Mouse (Mus musculus): ENCODE measurements around the gene Shpk.

Gene Shpk

GRCm38 (mm10) chr11:73258664-73259063, 59.4 kb downstream of the Shpk start:
- TF ChIP-seq NANOG (IDR thresholded peaks at IDR 0.05; ENCODE audit: borderline replicate concordance, low read length), result no peak
- TF ChIP-seq CTCF (conservative IDR thresholded peaks at IDR 0.05; ENCODE audit: low read length), result no peak
- TF ChIP-seq POU5F1 (IDR thresholded peaks at IDR 0.05; ENCODE audit: borderline replicate concordance, low read length), result no peak
- Histone ChIP-seq H3K4me3 (replicated peaks; ENCODE audit: low read length) (no peak overlapping the region), H3K9me3 (ENCODE audit: low read length) (peaks cover 11% of the 10 kb centered on the region), H3K36me3 (ENCODE audit: insufficient read depth, low read length) (no peaks in the 10 kb centered on the region), H3K4me1 (replicated peaks; ENCODE audit: low read depth, low read length) (peaks cover 4% of the 10 kb centered on the region; the same call in 1 of the 2 replicates), H3K27me3 (ENCODE audit: insufficient read depth, low read length) (peaks cover 3% of the 10 kb centered on the region; the same call in 1 of the 2 replicates)

GRCm38 (mm10) chr11:73260457-73260856, 61.2 kb downstream of the Shpk start:
- Histone ChIP-seq H3K27me3 (ENCODE audit: insufficient read depth, low read length) (no peaks in the 10 kb centered on the region), H3K36me3 (ENCODE audit: insufficient read depth, low read length) (no peaks in the 10 kb centered on the region), H3K4me1 (replicated peaks; ENCODE audit: low read depth, low read length) (peaks cover 4% of the 10 kb centered on the region; the same call in 1 of the 2 replicates), H3K9me3 (ENCODE audit: low read length) (peaks cover 11% of the 10 kb centered on the region), H3K4me3 (replicated peaks; ENCODE audit: low read length) (no peak overlapping the region)
- TF ChIP-seq POU5F1 (IDR thresholded peaks at IDR 0.05; ENCODE audit: borderline replicate concordance, low read length) (no peak), CTCF (conservative IDR thresholded peaks at IDR 0.05; ENCODE audit: low read length) (no peak), NANOG (IDR thresholded peaks at IDR 0.05; ENCODE audit: borderline replicate concordance, low read length) (no peak)

DNA sequence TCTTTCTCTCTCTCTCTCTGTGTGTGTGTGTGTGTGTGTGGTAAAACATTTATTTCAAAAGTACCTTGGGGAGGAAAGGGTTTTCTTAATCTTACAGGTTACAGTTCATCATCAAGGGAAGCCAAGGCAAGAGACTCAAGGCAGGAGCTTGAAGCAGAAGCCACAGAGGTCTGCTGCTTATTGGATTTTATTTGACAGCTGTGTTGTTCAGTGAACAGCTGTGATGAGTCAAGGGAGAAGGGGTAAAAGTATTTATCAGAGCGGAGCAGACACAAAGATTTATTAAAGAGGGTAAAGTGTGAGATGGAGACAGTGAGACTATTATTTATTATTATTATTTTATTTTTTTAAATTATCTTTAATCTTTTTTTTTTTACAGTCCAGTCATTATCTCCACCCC, 62.1 kb downstream of the Shpk start:
- H3K9me3 ChIP-seq (ENCODE audit: low read length), result peaks cover 11% of the 10 kb centered on the region
- H3K4me1 ChIP-seq (replicated peaks; ENCODE audit: low read depth, low read length), result peaks cover 4% of the 10 kb centered on the region; the same call in 1 of the 2 replicates
- H3K36me3 ChIP-seq (ENCODE audit: insufficient read depth, low read length), result no peaks in the 10 kb centered on the region
- TF ChIP-seq POU5F1 (IDR thresholded peaks at IDR 0.05; ENCODE audit: borderline replicate concordance, low read length) (no peak), NANOG (IDR thresholded peaks at IDR 0.05; ENCODE audit: borderline replicate concordance, low read length) (no peak), CTCF (conservative IDR thresholded peaks at IDR 0.05; ENCODE audit: low read length) (no peak)
- no peaks in the 10 kb centered on the region; the same call in 1 of the 2 replicates for H3K27me3 ChIP-seq (ENCODE audit: insufficient read depth, low read length)
- no peak overlapping the region for H3K4me3 ChIP-seq (replicated peaks; ENCODE audit: low read length)

GRCm38 (mm10) chr11:73267267-73267666, 68.0 kb downstream of the Shpk start, which contains the start of gene Trpv3:
Gene Trpv3 (plus strand): TSS chr11:73267388.
- Histone ChIP-seq H3K36me3 (ENCODE audit: insufficient read depth, low read length) (no peaks in the 10 kb centered on the region), H3K27me3 (ENCODE audit: insufficient read depth, low read length) (peaks cover 13% of the 10 kb centered on the region)
- no peak for TF ChIP-seq POU5F1 (IDR thresholded peaks at IDR 0.05; ENCODE audit: borderline replicate concordance, low read length)
- TF ChIP-seq NANOG (IDR thresholded peaks at IDR 0.05; ENCODE audit: borderline replicate concordance, low read length), result no peak
- TF ChIP-seq CTCF (conservative IDR thresholded peaks at IDR 0.05; ENCODE audit: low read length), result no peak

More at GRCm38 (mm10) chr11:73267267-73267666, 68.0 kb downstream of the Shpk start, which contains the start of gene Trpv3:
- H3K4me3 ChIP-seq (replicated peaks; ENCODE audit: low read length), result no peak within 1 kb of the TSS
- peaks cover 13% of the 10 kb centered on the region; the same call in 1 of the 2 replicates for H3K4me1 ChIP-seq (replicated peaks; ENCODE audit: low read depth, low read length)
- H3K9me3 ChIP-seq (ENCODE audit: low read length), result no peaks in the 10 kb centered on the region
